Mouse (Mus musculus) embryonic facial prominence, embryonic 13.5 days (tissue): ENCODE measurements around the gene Pde6g. TPM values are rescaled to one million over a fixed set of nuclear protein-coding genes. Genes with fewer than 3 reads are reported as not detected.

Source experiments
- ATAC-seq: fragments of 200-750 bp; cut with Nextera tagmentation; 2 replicates; pipeline ENCODE4 v1.8.0; 2017; ENCODE audit warnings: low read depth; ENCODE audit not compliant: insufficient number of reproducible peaks, insufficient read depth, low FRiP score, low TSS enrichment
- H3K27ac ChIP-seq: fragments of 300-500 bp; sonication (generic); 2 replicates; pipeline ENCODE4 v1.5.1; 2015; ENCODE audit warnings: moderate library complexity, mild to moderate bottlenecking, inconsistent platforms
- H3K27me3 ChIP-seq: fragments of 300-500 bp; sonication (generic); 2 replicates; pipeline ENCODE4 v1.6.1; 2015; ENCODE audit warnings: mild to moderate bottlenecking, inconsistent platforms
- H3K36me3 ChIP-seq: fragments of 300-500 bp; sonication (generic); 2 replicates; pipeline ENCODE4 v1.6.1; 2015; ENCODE audit warnings: mild to moderate bottlenecking, inconsistent platforms
- H3K4me1 ChIP-seq: fragments of 300-500 bp; sonication (generic); 2 replicates; pipeline ENCODE4 v1.6.1; 2015; ENCODE audit warnings: inconsistent platforms
- H3K4me2 ChIP-seq: fragments of 300-500 bp; sonication (generic); 2 replicates; pipeline ENCODE4 v1.6.1; 2015; ENCODE audit warnings: moderate library complexity, mild to moderate bottlenecking, inconsistent platforms
- H3K4me3 ChIP-seq: fragments of 300-500 bp; sonication (generic); 2 replicates; pipeline ENCODE4 v1.5.1; 2015; ENCODE audit warnings: mild to moderate bottlenecking, inconsistent platforms
- H3K9ac ChIP-seq: fragments of 300-500 bp; sonication (generic); 2 replicates; pipeline ENCODE4 v1.6.1; 2015; ENCODE audit warnings: mild to moderate bottlenecking, inconsistent platforms
- H3K9me3 ChIP-seq: fragments of 300-500 bp; sonication (generic); 2 replicates; pipeline ENCODE4 v1.6.1; 2016; ENCODE audit warnings: inconsistent platforms
- WGBS: fragments of 180-500 bp; shearing (Covaris S2); methylation state at CpG from one replicate; pipeline ENCODE4 v1.1.7; 2015; ENCODE audit warnings: mixed read lengths; 5-methylcytosine and 5-hydroxymethylcytosine counted together
- polyA plus RNA-seq: library from polyadenylated mRNA; unstranded; fragments of >200 nt; fragmentation: Nextera tagmentation; extraction: Ambion mirVana; gene quantifications from 2 replicates; pipeline ENCODE4 v1.2.1, GENCODE M21; 2015

The Pde6g gene
- polyA plus RNA-seq: 0.29 TPM in 1 of 2 replicates, not detected in the other

DNA sequence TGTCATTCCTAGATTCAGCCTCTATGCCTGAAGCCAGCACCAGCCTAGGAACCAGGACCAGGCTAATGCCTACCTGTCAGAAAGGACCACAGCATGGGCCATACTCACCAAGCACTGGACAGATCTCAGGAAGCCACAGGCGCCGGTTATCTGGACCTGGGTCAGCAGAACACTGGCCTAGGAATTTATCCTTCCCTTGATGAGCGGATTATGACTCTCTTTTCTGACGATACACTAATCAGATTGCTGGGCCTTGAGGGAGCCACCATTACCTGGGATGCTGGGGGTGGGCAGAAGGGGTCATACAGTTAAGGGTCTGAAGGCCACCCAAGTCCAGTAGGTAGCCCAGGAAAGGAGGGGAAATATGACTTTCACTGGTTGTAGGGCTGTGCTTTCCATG, at the start of gene Pde6g:
Gene Pde6g (minus strand): TSS at position 195 of the 400 bp plus-strand sequence.
- H3K4me2 ChIP-seq: no peak within 1 kb of the TSS
- 89% methylated on average over 4 of the region's 4 CpGs for WGBS
- H3K4me1 ChIP-seq: peaks cover 9% of the 10 kb centered on the region
- H3K9me3 ChIP-seq: no peaks in the 10 kb centered on the region
- no peaks in the 10 kb centered on the region for H3K27me3 ChIP-seq
- peaks cover 10% of the 10 kb centered on the region; the same call in 1 of the 2 replicates for H3K36me3 ChIP-seq
- H3K4me3 ChIP-seq: no peak within 1 kb of the TSS
- no peak for ATAC-seq
- H3K27ac ChIP-seq: no peak within 1 kb of the TSS
- H3K9ac ChIP-seq: peak within 1 kb of the TSS; percentile 32; the same call in 1 of the 2 replicates

DNA sequence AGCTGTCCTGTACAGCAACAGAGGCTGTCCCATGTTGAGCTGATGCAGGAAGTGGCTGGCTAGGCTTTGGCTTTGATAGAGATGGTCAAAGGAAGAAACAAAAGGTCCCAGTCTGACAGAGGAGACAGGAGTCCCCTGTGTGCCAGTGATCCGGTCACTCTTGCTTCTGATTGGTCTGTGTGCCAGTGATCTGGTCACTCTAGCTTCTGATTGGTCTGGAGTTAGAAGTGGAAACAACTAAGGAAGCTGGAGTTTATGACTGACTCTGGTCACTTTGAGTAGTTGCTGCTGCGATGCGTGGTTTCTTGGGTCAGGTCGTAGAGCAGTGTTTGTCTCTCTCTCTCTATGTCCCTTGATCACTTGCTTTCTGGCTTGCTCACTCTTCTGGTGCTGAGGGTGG, 48.4 kb upstream of the Pde6g start:
- H3K4me2 ChIP-seq: no peak overlapping the region
- 86% methylated on average over 4 of the region's 4 CpGs for WGBS

DNA sequence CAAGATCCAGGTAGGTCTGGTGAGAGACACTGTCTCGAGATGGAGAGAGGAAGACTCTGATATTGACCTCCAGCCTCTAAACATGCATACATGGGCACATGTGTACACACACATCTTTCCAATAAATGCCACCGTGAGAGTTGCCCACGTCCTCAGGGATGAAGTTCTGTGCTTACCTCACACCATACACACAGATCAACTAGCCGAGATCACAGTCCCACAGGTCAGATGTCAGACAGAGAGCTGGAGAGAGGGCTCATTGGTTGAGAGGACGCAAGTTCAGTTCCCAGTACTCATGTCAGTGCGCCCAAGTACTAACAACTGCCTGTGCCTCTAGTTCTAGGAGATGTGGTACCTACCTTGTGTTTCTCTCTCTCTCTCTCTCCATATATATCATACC, 47.7 kb upstream of the Pde6g start:
- H3K4me3 ChIP-seq: no peak overlapping the region
- WGBS: 65% methylated on average over 6 of the region's 6 CpGs
- H3K4me2 ChIP-seq: no peak overlapping the region
- no peak for ATAC-seq
- no peaks in the 10 kb centered on the region for H3K27me3 ChIP-seq
- H3K9ac ChIP-seq: no peak overlapping the region
- peaks cover 6% of the 10 kb centered on the region; the same call in 1 of the 2 replicates for H3K4me1 ChIP-seq
- H3K36me3 ChIP-seq: peaks cover 33% of the 10 kb centered on the region
- no peaks in the 10 kb centered on the region for H3K9me3 ChIP-seq
- H3K27ac ChIP-seq: no peak overlapping the region

More for the DNA sequence above, 48.4 kb upstream of the Pde6g start:
- no peaks in the 10 kb centered on the region for H3K27me3 ChIP-seq
- ATAC-seq: no peak
- peaks cover 6% of the 10 kb centered on the region; the same call in 1 of the 2 replicates for H3K4me1 ChIP-seq
- peaks cover 26% of the 10 kb centered on the region for H3K36me3 ChIP-seq
- H3K9me3 ChIP-seq: no peaks in the 10 kb centered on the region
- no peak overlapping the region for H3K27ac ChIP-seq
- H3K9ac ChIP-seq: no peak overlapping the region
- no peak overlapping the region for H3K4me3 ChIP-seq

DNA sequence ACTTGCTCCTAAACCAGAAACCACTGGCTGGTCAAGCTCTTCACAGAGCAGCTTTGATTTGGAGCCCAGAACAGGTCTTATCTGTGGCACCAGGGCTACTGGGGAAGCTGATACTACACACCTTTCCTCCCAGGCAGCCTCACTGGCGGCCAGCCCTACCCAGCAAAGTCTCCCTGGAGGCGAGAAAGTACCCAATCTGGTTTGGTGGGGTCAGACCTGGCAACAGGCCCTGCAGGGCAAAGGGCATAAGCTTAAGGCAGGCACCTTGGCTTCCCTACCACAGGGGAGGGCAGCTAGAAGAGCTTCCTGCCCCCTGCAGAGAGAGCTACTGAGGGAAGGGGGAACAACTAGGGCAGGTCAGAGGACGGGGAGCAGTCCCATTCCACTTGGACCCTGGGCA, 47.1 kb upstream of the Pde6g start:
- H3K27me3 ChIP-seq: no peaks in the 10 kb centered on the region
- peaks cover 40% of the 10 kb centered on the region for H3K36me3 ChIP-seq
- H3K4me2 ChIP-seq: no peak overlapping the region
- no peak overlapping the region; the same call in 1 of the 2 replicates for H3K27ac ChIP-seq
- 14% methylated on average over 3 of the region's 3 CpGs for WGBS
- H3K9me3 ChIP-seq: no peaks in the 10 kb centered on the region
- H3K4me1 ChIP-seq: peaks cover 6% of the 10 kb centered on the region; the same call in 1 of the 2 replicates
- no peak overlapping the region for H3K4me3 ChIP-seq
- ATAC-seq: no peak
- H3K9ac ChIP-seq: 0 out of 2 replicates have a peak overlapping the region, but pooled peaks have one; percentile 36

DNA sequence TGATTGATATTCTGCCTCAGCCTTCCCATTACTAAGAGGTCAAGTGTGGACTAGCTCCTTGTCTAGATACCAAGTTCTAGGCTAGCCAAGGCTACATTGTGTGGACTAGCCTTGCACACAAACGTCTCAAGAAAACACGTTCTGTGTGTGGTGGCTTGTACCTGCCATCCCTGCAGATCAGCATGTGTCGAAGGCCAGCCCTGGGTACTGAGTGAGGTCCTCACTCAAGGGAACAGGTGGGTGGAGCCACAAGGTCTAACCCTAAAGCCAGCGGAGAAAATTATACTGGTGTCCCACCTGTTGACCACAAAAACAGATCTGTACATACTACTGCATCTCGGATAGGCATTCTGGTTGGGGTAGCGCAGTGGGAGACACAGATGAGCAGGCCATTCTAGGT, 46.6 kb upstream of the Pde6g start:
- no peak for ATAC-seq
- no peak overlapping the region for H3K27ac ChIP-seq
- H3K9ac ChIP-seq: no peak overlapping the region
- H3K36me3 ChIP-seq: peaks cover 44% of the 10 kb centered on the region
- 77% methylated on average over 6 of the region's 6 CpGs for WGBS
- peaks cover 6% of the 10 kb centered on the region; the same call in 1 of the 2 replicates for H3K4me1 ChIP-seq
- no peak overlapping the region for H3K4me2 ChIP-seq
- H3K9me3 ChIP-seq: no peaks in the 10 kb centered on the region
- no peaks in the 10 kb centered on the region for H3K27me3 ChIP-seq
- no peak overlapping the region for H3K4me3 ChIP-seq

DNA sequence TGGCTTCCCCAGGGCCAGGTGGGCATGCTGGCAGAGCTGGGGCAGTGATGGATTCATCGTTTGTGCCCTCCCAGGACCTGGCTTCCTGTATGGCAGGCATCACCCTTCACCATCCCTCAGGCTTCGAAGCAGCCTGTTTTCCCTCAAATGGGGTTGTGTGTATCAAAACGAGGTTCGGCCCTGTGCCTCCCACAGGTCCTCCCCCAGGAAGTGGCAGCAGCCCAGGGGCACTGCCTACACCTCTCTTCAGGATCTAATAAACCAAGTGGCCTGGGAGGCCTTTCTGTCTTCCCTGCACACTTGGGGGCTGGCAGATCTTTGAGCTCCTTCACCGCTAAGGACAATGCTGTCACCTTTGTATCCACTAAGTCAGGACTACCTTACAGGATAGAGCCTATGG, 45.6 kb upstream of the Pde6g start:
- no peaks in the 10 kb centered on the region for H3K27me3 ChIP-seq
- no peaks in the 10 kb centered on the region for H3K9me3 ChIP-seq
- WGBS: 89% methylated on average over 5 of the region's 5 CpGs
- peaks cover 7% of the 10 kb centered on the region for H3K4me1 ChIP-seq
- H3K9ac ChIP-seq: no peak overlapping the region
- H3K4me2 ChIP-seq: no peak overlapping the region
- H3K36me3 ChIP-seq: peaks cover 53% of the 10 kb centered on the region
- H3K27ac ChIP-seq: no peak overlapping the region
- H3K4me3 ChIP-seq: no peak overlapping the region
- no peak for ATAC-seq

DNA sequence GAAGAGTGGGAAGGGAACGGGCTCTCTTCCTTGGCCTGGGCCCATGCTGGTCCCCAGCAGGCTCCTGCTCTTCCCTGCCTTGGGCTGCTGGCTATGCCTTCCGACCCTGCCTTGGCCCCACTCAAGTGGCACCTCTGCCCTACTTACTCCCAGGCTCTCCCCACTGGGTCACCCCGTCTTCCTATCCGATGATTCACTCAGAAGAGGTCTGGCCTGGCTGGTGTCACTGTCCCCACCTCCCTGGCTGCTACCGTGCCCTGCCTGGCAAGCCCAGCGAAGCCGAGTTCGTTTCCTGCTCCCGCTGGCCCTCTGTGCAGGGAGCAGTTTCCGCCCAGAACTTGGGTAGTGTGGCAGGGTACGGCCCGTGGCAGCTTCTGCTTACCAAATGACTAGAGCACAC, 44.9 kb upstream of the Pde6g start:
- H3K4me3 ChIP-seq: no peak overlapping the region
- H3K4me2 ChIP-seq: no peak overlapping the region
- H3K9ac ChIP-seq: no peak overlapping the region
- H3K27me3 ChIP-seq: no peaks in the 10 kb centered on the region
- peaks cover 53% of the 10 kb centered on the region for H3K36me3 ChIP-seq
- peaks cover 13% of the 10 kb centered on the region for H3K4me1 ChIP-seq
- no peaks in the 10 kb centered on the region for H3K9me3 ChIP-seq
- WGBS: 93% methylated on average over 12 of the region's 12 CpGs
- no peak overlapping the region for H3K27ac ChIP-seq
- no peak for ATAC-seq

DNA sequence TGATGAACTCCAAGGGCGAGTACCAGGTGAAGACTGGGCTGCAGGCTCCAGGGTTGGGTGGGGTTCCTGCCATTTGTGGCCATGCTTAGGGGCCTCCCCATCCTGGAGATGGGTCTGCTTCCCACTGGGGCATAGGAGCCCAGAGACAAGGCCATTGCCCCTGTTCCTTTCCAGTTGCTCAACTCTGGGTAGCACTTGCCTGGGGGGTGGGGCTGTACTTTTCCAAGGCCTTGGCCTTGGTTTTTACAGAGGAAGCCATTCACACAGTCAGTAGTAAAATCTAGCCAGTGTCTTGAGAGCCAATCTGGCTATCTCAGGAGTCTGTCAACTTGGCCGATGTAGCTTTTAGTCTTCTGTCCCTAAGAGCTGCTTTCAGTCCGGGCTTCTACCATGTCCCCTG, 44.1 kb upstream of the Pde6g start:
- H3K36me3 ChIP-seq: peaks cover 53% of the 10 kb centered on the region

DNA sequence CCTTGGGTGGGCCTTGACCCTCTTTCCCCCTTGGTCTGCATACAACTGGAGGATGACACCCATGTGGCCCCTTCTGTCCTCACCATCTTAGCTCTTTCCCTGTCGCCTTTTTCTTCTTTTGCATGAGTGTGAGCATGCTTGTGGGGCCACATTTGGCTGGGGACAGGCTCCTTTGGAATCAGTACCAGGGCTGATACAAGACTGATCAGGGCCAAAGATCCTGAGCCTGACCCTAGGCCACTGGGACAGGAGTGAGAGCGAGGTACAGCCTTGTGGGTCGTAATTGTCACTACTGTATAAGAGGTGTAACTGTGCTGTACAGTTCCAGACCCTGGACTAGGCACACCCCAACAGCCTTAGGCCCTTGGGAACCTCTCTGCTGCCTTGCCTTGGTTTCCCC, 40.6 kb upstream of the Pde6g start:
- ATAC-seq: no peak
- no peaks in the 10 kb centered on the region for H3K9me3 ChIP-seq
- 80% methylated on average over 3 of the region's 3 CpGs for WGBS
- H3K27ac ChIP-seq: no peak overlapping the region
- H3K27me3 ChIP-seq: no peaks in the 10 kb centered on the region
- peak overlapping the region; percentile 95 for H3K4me2 ChIP-seq
- peak overlapping the region; percentile 99; the same call in 1 of the 2 replicates for H3K4me3 ChIP-seq
- peaks cover 56% of the 10 kb centered on the region for H3K36me3 ChIP-seq
- H3K4me1 ChIP-seq: peaks cover 34% of the 10 kb centered on the region
- H3K9ac ChIP-seq: peak overlapping the region; percentile 89; the same call in 1 of the 2 replicates

More for the DNA sequence above, 44.1 kb upstream of the Pde6g start:
- H3K4me1 ChIP-seq: peaks cover 21% of the 10 kb centered on the region
- no peaks in the 10 kb centered on the region for H3K9me3 ChIP-seq
- H3K4me2 ChIP-seq: no peak overlapping the region
- H3K27me3 ChIP-seq: no peaks in the 10 kb centered on the region
- WGBS: 90% methylated on average over 3 of the region's 3 CpGs
- no peak overlapping the region for H3K27ac ChIP-seq
- H3K4me3 ChIP-seq: no peak overlapping the region
- H3K9ac ChIP-seq: no peak overlapping the region
- no peak for ATAC-seq

DNA sequence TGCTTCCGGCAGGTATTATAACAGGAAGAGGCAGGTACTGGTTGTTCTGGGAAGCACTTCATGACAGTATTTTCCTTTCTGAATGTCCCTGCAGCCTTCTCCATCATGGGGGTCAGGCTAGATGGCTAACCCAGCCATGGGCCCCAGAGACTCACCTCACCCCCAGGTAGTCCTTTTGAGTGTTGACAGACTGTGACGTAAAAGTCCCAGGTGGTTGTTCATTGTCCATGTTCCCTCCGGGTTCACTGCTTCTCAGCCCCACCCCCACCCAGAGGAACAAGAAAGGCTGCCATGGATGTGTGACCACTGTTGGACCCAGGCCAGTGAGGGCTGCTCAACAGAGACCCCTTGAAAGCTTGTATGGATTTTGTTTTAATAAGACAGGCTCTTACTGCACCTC, 40.1 kb upstream of the Pde6g start:
- Histone ChIP-seq H3K27me3 (no peaks in the 10 kb centered on the region), H3K27ac (peak overlapping the region; percentile 87), H3K9ac (peak overlapping the region; percentile 89), H3K9me3 (no peaks in the 10 kb centered on the region), H3K4me2 (peak overlapping the region; percentile 95), H3K4me3 (peak overlapping the region; percentile 99), H3K4me1 (peaks cover 34% of the 10 kb centered on the region), H3K36me3 (peaks cover 56% of the 10 kb centered on the region)
- no peak for ATAC-seq
- whole genome bisulfite sequencing: 44% methylated on average over 3 of the region's 3 CpGs

DNA sequence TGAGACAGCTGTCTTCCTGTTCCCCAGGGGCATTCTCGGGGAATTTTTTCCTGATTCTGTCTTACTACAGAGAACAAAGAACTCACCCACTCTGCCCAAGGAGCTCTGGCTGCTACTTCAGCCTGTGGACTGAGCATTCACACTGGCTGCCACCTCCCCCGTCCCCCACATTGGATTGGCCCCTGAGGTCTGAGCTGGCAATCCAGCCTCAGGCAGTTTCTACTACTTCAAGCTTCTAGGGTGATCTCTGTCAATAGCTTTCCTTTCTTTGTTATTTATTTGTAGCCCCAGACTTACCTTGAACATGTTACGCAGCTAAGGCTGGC, 39.5 kb upstream of the Pde6g start:
- peak overlapping the region; percentile 99 for H3K4me3 ChIP-seq
- H3K27me3 ChIP-seq: no peaks in the 10 kb centered on the region
- peak overlapping the region; percentile 89 for H3K9ac ChIP-seq
- H3K4me2 ChIP-seq: peak overlapping the region; percentile 95
- H3K27ac ChIP-seq: peak overlapping the region; percentile 87
- 20% methylated on average over 3 of the region's 3 CpGs for WGBS
- peaks cover 56% of the 10 kb centered on the region for H3K36me3 ChIP-seq
- no peak for ATAC-seq
- H3K9me3 ChIP-seq: no peaks in the 10 kb centered on the region
- H3K4me1 ChIP-seq: peaks cover 34% of the 10 kb centered on the region

DNA sequence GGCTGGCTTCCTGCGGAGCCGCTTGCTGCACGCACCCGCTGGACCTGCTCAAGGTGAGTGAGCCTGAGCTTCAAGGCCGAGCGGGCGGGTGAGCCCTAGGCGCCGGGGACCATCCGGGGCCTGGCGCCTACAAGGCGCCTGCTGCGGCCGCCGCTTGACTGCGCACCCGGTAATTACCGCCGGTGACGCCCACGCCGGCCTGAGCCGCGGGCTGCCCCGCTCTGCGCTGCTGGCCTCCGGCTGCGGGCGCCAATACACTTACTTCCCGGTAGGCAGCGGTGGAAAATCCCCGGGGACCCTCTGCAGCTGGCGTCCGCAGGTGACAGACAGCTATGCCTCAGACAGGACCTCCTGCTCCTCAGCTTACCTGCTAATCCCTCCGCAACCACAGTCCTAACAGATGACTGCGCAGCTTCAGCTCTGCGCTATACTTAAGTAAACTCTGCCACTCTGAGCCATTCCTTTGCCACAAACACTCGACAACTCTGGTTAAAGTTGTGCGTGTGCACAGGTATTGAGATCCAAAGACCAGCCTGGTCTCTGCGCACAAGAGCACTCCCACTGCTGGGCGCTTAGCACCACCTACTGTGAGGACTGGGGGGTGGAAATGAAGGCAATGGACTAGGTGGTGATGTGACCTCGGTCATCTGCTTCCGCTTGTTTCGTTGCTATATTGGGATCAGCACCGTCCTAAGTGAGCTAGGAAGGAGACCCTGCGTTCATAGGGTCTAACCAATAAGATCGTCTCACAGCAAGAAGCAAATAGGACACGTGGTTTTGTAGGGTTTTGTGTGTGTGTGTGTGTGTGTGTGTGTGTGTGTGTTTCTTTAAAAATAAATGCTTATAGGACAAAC, 39.0 kb upstream of the Pde6g start:
- peak overlapping the region; percentile 99 for H3K4me3 ChIP-seq
- no peaks in the 10 kb centered on the region for H3K9me3 ChIP-seq
- peak overlapping the region; percentile 87 for H3K27ac ChIP-seq
- peak overlapping the region; percentile 95 for H3K4me2 ChIP-seq
- H3K27me3 ChIP-seq: no peaks in the 10 kb centered on the region
- WGBS: 0% methylated on average over 48 of the region's 48 CpGs
- ATAC-seq: peak; percentile 23
- H3K9ac ChIP-seq: peak overlapping the region; percentile 89
- H3K36me3 ChIP-seq: peaks cover 56% of the 10 kb centered on the region
- peaks cover 34% of the 10 kb centered on the region for H3K4me1 ChIP-seq
